Mouse (Mus musculus): ENCODE data around the gene Gm3415. TPM values are rescaled to one million over a fixed set of nuclear protein-coding genes. Genes with fewer than 3 reads are reported as not detected.
"Not testable (repeated sequence)": the region's sequence is repeated elsewhere in the genome, so short reads cannot be mapped to it uniquely, and the experiment has no call there.

Gm3415 gene
- total RNA-seq, 2 experiments from 2014 or later = not detected

- DNase-seq = not testable (repeated sequence)
Measured at GRCm38 (mm10) chr5:146599216-146599615, 43.3 kb downstream of the Gm3415 start.

GRCm38 (mm10) chr5:146599970-146600369, 44.0 kb downstream of the Gm3415 start:
- no peak for DNase-seq

- no peak for DNase-seq
Measured at GRCm38 (mm10) chr5:146606221-146606620, 50.3 kb downstream of the Gm3415 start.

- no peak for DNase-seq
Measured at GRCm38 (mm10) chr5:146606895-146607294, 51.0 kb downstream of the Gm3415 start.

- DNase-seq = no peak
Measured at GRCm38 (mm10) chr5:146607816-146608215, 51.9 kb downstream of the Gm3415 start.

Other genes starting within 250 kb of the Gm3415 start
- 1 to 10 TPM; 1.6 TPM for gene Wasf3, start 171.2 kb upstream of the Gm3415 start, total RNA-seq (2021)
- gene Gm6408, start 74.2 kb upstream of the Gm3415 start, total RNA-seq (2021) = not detected
- not detected for gene Gm6370, start 64.8 kb upstream of the Gm3415 start, total RNA-seq (2021)
- not detected for gene 4930449I24Rik, start 53.7 kb upstream of the Gm3415 start, total RNA-seq (2021)
- not detected for gene Gm3402, start 42.0 kb upstream of the Gm3415 start, total RNA-seq (2021)
- not detected for gene Gm3404, start 30.3 kb upstream of the Gm3415 start, total RNA-seq (2021)
- not detected for gene Gm3409, start 18.5 kb upstream of the Gm3415 start, total RNA-seq (2021)
- gene Gpr12, start 29.1 kb downstream of the Gm3415 start, total RNA-seq (2021) = under 1 TPM in 1 of 2 experiments, not detected in 1; 0.36 TPM
- 10 to 100 TPM; 19.4 to 21.5 TPM for gene Usp12, start 238.9 kb downstream of the Gm3415 start, total RNA-seq (2021)

All from gastrocnemius, postnatal 10 days (tissue).